Mouse (Mus musculus) C2C12 (cell line): Measurements from ENCODE around the gene Prima1. TPM values are rescaled to one million over a fixed set of nuclear protein-coding genes. Genes with fewer than 3 reads are reported as not detected.

Experiments
- H3K27me3 ChIP-seq: one replicate; pipeline ENCODE4 v1.6.1; 2011; ENCODE audit not compliant: control insufficient read depth, insufficient read depth, insufficient read length
- H3K36me3 ChIP-seq: one replicate; pipeline ENCODE4 v1.6.1; 2011; ENCODE audit not compliant: control insufficient read depth, insufficient read depth
- H3K4me3 ChIP-seq: one replicate; pipeline ENCODE4 v1.5.1; 2011; ENCODE audit warnings: mild to moderate bottlenecking, control low read depth; ENCODE audit not compliant: poor library complexity, insufficient read depth, severe bottlenecking
- H3K79me2 ChIP-seq: one replicate; pipeline ENCODE4 v1.6.1; 2011; ENCODE audit not compliant: control insufficient read depth, insufficient read depth
- H3K79me3 ChIP-seq: one replicate; pipeline ENCODE4 v1.6.1; 2011; ENCODE audit warnings: low read depth, control low read depth
- H3ac ChIP-seq: one replicate; pipeline ENCODE3; 2011; ENCODE audit warnings: low read depth; ENCODE audit not compliant: control insufficient read depth, insufficient read length
- CEBPB ChIP-seq: IDR thresholded peaks from one replicate; pipeline ENCODE4 v1.6.1; 2011; ENCODE audit warnings: low read depth, mild to moderate bottlenecking, control low read depth, moderate library complexity
- CTCF ChIP-seq: IDR thresholded peaks from one replicate; pipeline ENCODE4 v1.5.1; 2011; ENCODE audit not compliant: control insufficient read depth, insufficient read depth, insufficient read length
- FOSL1 ChIP-seq: IDR thresholded peaks from one replicate; pipeline ENCODE4 v1.8.0; 2011; ENCODE audit warnings: mild to moderate bottlenecking, low read length; ENCODE audit not compliant: poor library complexity, insufficient read depth, severe bottlenecking
- MAX ChIP-seq: IDR thresholded peaks from one replicate; pipeline ENCODE4 v1.6.1; 2011; ENCODE audit warnings: mild to moderate bottlenecking, control low read depth
- MYOD1 ChIP-seq: IDR thresholded peaks from one replicate; pipeline ENCODE4 v1.6.1; 2011; ENCODE audit warnings: low read depth; ENCODE audit not compliant: control insufficient read depth, insufficient read length
- MYOG ChIP-seq: IDR thresholded peaks from one replicate; pipeline ENCODE4 v1.6.1; 2011; ENCODE audit not compliant: control insufficient read depth, insufficient read length; ENCODE audit errors: extremely low read depth
- USF1 ChIP-seq: IDR thresholded peaks from one replicate; pipeline ENCODE4 v1.6.1; 2011; ENCODE audit warnings: low read depth, mild to moderate bottlenecking, control low read depth, moderate library complexity
- polyA plus RNA-seq: library from polyadenylated mRNA; unstranded; fragments of >200 nt; fragmentation: generic; extraction: Trizol; gene quantifications from one replicate; pipeline ENCODE4 v1.2.1, GENCODE M21; 2012; ENCODE audit warnings: missing spikeins

Prima1 gene
- polyA plus RNA-seq, 1 experiment: not detected

DNA sequence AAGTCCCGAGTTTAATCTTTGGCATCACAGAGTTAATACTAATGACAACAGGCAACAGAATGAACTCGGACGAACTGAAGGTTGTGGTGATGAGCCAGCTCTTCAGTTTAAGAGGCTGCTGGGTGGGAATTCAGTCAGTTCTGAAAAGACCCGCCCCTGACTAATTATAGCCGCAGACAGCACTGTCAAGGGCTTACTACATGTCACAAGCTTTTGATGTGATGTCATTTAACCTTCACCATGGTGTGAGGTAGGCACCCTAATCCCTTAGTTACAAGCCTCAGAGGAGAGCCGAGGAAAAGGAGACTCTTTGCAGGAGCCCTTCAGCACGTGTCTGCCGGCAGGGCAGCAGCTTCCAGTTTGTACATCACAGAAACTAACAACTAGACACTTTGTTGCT is 53.7 kb downstream of the Prima1 start:
- no peaks in the 10 kb centered on the region for H3K36me3 ChIP-seq
- no peaks in the 10 kb centered on the region for H3K79me2 ChIP-seq
- no peak overlapping the region for H3ac ChIP-seq
- no peak overlapping the region for H3K4me3 ChIP-seq
- H3K27me3 ChIP-seq: peaks cover 10% of the 10 kb centered on the region
- no peaks in the 10 kb centered on the region for H3K79me3 ChIP-seq
- no peak for TF ChIP-seq CEBPB
- no peak for TF ChIP-seq CTCF
- no peak for TF ChIP-seq USF1
- no peak for TF ChIP-seq MYOG
- TF ChIP-seq MAX: no peak
- no peak for TF ChIP-seq MYOD1
- TF ChIP-seq FOSL1: no peak

DNA sequence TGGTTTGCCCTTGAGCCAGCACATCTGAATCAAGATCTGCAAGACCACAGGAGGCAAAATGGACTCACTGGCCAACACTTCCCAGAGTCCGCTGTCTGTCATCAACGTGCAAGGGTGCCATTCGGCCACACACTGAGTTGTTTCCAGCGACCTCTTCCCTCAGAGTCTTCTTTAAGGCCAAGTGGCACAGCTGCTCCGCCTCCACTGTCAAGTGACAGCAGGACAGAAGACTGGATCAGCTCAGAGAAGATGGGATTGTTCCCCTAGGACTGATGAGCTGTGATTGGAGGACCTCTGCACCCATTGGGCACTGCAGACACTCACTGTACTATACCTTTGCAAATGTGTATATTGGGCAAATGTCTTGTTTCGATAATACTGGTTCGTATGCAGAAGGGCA is 54.9 kb downstream of the Prima1 start:
- no peak for TF ChIP-seq MAX
- no peak for TF ChIP-seq USF1
- no peak for TF ChIP-seq CEBPB
- no peak for TF ChIP-seq FOSL1
- TF ChIP-seq MYOD1: no peak
- no peak for TF ChIP-seq CTCF
- no peak for TF ChIP-seq MYOG
- Histone ChIP-seq H3ac (no peak overlapping the region), H3K27me3 (peaks cover 10% of the 10 kb centered on the region), H3K4me3 (no peak overlapping the region), H3K79me3 (no peaks in the 10 kb centered on the region), H3K36me3 (no peaks in the 10 kb centered on the region), H3K79me2 (no peaks in the 10 kb centered on the region)

DNA sequence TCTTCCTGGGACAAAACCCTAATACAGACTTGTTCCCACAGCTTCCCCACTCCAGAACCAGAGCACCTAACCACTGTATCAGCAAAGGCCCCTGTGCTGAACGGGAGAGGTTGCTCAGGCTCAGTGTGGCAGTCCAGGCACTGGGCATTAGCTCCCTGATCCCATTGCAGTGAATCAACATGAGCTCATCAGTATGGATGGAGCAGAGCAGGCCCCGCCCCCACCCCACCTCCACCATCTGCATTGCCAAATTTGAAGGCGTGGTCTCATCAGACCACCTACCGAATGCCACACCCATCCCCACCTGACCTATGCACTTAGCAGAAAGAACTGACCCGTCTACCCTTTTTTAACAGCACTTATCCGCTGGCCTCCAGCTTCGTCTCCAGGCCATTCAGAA is 58.9 kb downstream of the Prima1 start:
- TF ChIP-seq CEBPB: no peak
- no peak for TF ChIP-seq MYOG
- TF ChIP-seq CTCF: no peak
- no peak for TF ChIP-seq MAX
- no peak for TF ChIP-seq USF1
- no peak for TF ChIP-seq FOSL1
- no peak for TF ChIP-seq MYOD1
- H3K79me3 ChIP-seq: no peaks in the 10 kb centered on the region
- no peak overlapping the region for H3K4me3 ChIP-seq

DNA sequence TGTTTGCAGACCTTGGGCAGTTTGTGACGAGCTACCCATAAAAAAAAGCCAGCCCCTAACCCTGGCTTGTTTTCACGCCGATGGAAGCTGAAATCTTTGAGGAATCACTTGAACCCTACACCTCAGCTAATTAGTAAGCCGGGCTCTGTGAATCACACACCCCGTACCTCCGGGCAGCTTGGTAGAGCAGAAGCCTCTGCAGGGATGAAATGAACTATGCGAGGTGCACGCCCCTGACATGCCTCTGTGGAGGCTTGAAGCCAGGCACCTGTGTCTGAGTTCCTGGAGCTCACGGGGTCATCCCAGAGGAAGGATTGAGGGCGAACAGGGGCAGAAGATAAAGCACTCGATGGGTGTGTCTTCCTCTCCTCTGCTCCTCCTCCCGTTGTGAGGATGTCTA is 73.1 kb downstream of the Prima1 start:
- Histone ChIP-seq H3ac (no peak overlapping the region), H3K79me3 (no peaks in the 10 kb centered on the region), H3K79me2 (no peaks in the 10 kb centered on the region), H3K36me3 (no peaks in the 10 kb centered on the region), H3K4me3 (no peak overlapping the region), H3K27me3 (no peaks in the 10 kb centered on the region)
- TF ChIP-seq CTCF: no peak
- TF ChIP-seq FOSL1: no peak
- TF ChIP-seq MYOG: no peak
- TF ChIP-seq MYOD1: no peak
- no peak for TF ChIP-seq MAX
- no peak for TF ChIP-seq USF1
- TF ChIP-seq CEBPB: no peak

More for the DNA sequence above, 58.9 kb downstream of the Prima1 start:
- Histone ChIP-seq H3K27me3 (peaks cover 6% of the 10 kb centered on the region), H3K79me2 (no peaks in the 10 kb centered on the region), H3ac (no peak overlapping the region), H3K36me3 (no peaks in the 10 kb centered on the region)

DNA sequence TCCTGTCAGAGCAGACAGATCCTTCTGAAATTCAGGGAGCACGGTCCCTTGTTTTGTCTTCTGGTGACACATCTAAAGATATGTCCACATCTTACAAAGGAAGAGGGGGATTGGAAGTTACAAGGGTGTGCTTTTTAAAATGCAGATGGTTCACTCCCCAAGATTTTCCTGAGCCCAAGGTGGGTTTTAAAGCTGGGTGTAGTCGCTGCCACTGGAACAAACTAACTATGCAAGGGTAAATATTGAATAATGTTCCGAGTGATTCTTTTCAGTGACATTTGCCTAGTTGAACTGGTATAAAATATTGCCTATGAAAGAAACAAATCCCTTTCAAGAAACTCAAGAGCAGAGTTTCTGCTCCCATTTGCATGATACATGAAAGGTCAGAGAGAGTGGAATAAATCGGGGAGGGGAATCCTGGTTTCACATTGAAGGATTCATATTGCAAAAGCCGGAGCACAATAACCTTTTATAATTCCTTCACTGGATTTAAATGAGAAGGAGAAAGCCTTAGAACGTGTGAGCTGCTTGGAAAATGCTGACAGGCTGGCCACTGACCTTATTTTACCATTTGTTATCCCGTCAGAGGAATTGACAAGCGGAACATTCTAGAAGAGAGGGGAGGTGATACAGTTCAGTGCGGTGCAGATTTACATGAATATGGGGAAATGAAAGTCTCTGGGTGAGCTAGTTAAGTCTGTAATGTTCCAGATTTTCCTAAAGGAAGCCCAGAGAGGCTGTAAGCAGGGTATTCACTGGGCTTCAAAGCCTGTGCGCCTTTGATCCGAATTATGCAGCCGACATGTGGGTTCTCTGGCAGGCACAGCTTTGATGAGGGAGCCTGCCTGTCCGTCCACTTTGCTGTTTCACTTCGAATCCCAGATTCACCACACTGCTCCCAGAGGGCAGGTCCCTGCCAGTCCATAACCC is 77.6 kb downstream of the Prima1 start:
- Histone ChIP-seq H3K27me3 (no peaks in the 10 kb centered on the region), H3ac (no peak overlapping the region), H3K79me3 (no peaks in the 10 kb centered on the region), H3K36me3 (no peaks in the 10 kb centered on the region), H3K4me3 (no peak overlapping the region), H3K79me2 (no peaks in the 10 kb centered on the region)
- TF ChIP-seq CEBPB: no peak
- no peak for TF ChIP-seq MAX
- no peak for TF ChIP-seq FOSL1
- TF ChIP-seq MYOD1: no peak
- no peak for TF ChIP-seq MYOG
- TF ChIP-seq CTCF: no peak
- TF ChIP-seq USF1: no peak
